Mouse (Mus musculus): ENCODE results near the gene Csrnp1.
"Not testable (repeated sequence)": the region's sequence is repeated elsewhere in the genome, so short reads cannot be mapped to it uniquely, and the experiment has no call there.

The Csrnp1 gene

GRCm38 (mm10) chr9:119984536-119985011 is at the start of gene Csrnp1:
Csrnp1 (minus strand) TSS chr9:119984658.
- peak; percentile 73 for DNase-seq (ENCODE audit: low spot score)

- no peak for DNase-seq (ENCODE audit: low spot score)
Measured at GRCm38 (mm10) chr9:120032710-120033109, 48.3 kb upstream of the Csrnp1 start.

GRCm38 (mm10) chr9:120030421-120030820 is 46.0 kb upstream of the Csrnp1 start:
- DNase-seq (ENCODE audit: low spot score) = no peak

DNA sequence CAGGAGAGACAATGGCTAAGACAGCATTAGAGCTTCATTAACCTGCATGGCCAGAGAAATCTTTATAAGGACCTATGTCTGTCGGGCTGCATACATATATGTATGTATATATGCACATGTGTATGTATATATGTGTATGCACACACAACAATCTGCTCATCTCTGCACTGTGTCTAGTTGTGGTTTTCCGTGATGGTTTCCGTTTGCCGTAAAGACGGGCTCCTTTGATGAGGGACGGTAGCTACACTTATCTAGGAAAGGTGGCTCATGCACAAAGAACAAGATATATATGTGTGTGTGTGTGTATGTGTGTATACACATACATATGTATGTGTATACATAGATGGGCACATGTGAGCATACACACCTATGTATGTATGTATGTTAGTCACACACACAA is 45.4 kb upstream of the Csrnp1 start:
- DNase-seq (ENCODE audit: low spot score) = no peak

GRCm38 (mm10) chr9:120027401-120028151 is 43.1 kb upstream of the Csrnp1 start:
- peak; percentile 85 for DNase-seq (ENCODE audit: low spot score)

DNA sequence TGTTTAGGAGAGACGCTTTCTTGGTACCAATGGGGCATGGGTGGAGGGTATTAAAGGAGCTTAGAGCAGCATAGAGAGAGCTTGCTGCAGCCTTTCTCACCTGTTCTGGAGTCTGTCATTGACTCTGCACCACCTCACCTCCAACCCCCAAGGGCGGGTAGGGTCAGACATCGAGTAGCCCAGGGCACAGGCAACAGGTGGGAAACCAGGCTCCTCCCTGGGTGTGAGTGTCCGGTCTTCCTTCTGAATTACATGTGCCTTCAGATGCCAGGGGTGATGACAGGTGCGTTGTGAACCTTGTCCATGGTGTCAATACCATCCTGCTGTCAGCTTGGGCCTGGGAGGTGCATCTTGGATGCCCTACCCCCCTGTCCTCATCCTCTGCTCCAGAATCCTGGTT is 40.2 kb upstream of the Csrnp1 start:
- DNase-seq (ENCODE audit: low spot score) = no peak

DNA sequence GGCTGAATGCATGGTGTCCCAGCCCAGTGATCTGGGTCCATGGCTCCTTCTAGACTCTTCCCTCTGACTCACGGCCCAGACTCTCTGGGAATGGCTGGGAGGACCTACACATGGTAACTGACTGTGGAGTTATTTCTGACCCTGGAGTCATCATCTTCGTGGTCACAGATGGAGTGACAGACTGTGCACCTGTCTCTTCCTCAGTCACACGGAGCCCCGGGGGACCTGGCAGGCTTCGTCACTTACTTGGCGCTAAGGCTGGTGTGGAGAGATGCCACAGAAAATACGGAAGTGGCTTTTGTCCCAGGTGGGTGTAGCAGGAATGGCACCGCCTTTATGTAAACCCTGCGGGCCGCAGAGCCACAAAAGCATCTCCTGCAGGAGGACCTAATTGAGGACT is 39.7 kb upstream of the Csrnp1 start:
- no peak for DNase-seq (ENCODE audit: low spot score)

GRCm38 (mm10) chr9:120023086-120023811 is 38.8 kb upstream of the Csrnp1 start, which contains the start of gene Xirp1:
Xirp1 (minus strand) TSS chr9:120023598.
- DNase-seq (ENCODE audit: low spot score) = no peak

GRCm38 (mm10) chr9:120021164-120021563 is 36.7 kb upstream of the Csrnp1 start:
- no peak for DNase-seq (ENCODE audit: low spot score)

GRCm38 (mm10) chr9:120020285-120020890 is 35.9 kb upstream of the Csrnp1 start:
- peak; percentile 84 for DNase-seq (ENCODE audit: low spot score)

GRCm38 (mm10) chr9:120016956-120017355 is 32.5 kb upstream of the Csrnp1 start:
- DNase-seq (ENCODE audit: low spot score) = no peak

DNA sequence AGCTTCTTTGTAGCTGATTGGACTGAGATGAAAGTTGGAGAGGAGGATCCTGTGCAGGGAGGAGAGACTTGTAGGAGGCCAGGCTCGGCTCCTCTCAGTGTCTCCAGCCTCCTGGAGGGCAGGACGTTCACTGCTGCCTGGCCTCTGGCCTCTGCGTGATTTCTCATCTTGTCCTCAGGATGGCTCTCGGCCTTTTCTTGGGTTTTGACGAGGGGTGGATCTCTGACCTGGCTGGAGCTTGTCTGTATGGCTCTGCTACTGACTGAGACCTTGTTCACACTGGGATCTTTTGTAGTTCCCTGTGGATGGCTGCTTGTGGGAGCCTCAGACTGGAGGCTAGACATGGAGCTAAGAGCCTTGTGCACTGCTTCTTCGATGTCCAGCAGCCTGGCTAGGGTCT is 30.4 kb upstream of the Csrnp1 start:
- no peak for DNase-seq (ENCODE audit: low spot score)

DNA sequence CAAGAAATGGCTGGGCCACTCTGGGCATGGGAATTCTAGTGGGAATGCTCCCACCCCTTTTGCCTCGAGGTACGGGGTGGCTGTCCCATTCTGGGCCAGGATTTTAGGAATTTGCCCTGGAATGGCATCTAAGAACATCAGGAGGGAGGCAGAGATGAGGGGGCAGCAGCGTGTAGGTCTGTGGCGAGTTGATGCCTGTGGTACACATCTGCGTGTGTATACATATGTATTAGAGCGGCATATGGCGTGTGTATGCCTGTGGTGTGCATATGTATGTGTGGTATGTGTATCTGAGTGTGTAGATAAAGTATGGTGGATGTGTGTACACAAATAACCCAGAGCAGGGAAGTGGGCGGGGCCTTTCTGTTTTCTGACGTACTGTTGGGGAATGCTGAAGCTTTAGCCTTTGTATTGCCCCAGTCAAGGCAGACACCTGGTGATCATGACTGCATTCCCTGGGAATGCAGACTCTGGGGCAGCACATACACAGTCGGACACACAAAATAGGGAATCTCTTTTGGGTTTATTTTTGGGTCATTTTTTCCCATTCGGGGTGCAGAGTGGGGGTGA is 28.9 kb upstream of the Csrnp1 start:
- no peak for DNase-seq (ENCODE audit: low spot score)

DNA sequence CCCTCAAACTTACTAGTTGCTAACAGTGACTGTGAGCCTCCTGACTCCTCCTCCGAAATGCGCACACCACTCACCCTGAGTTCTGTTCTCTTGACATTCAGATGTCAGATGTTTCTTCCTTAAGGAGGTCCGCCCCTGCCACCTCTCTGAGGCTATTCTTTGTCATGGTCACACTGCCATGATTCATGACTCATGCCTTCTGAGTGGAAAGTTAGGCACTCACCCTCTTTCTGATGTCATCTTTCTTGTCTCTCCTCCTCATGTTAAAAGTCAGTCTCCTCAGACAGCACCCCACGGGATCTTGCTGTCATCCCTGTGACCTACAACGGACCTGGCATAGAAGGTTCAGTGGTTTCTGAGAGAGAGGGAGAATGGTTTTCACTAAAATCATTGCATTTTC is 28.3 kb upstream of the Csrnp1 start:
- no peak for DNase-seq (ENCODE audit: low spot score)

- not testable (repeated sequence) for DNase-seq (ENCODE audit: low spot score)
Measured at GRCm38 (mm10) chr9:120012161-120012560, 27.7 kb upstream of the Csrnp1 start.

- peak; percentile 88 for DNase-seq (ENCODE audit: low spot score)
Measured at GRCm38 (mm10) chr9:120011533-120011932, 27.1 kb upstream of the Csrnp1 start.

GRCm38 (mm10) chr9:120010781-120011511 is 26.5 kb upstream of the Csrnp1 start:
- DNase-seq (ENCODE audit: low spot score) = peak; percentile 96

DNA sequence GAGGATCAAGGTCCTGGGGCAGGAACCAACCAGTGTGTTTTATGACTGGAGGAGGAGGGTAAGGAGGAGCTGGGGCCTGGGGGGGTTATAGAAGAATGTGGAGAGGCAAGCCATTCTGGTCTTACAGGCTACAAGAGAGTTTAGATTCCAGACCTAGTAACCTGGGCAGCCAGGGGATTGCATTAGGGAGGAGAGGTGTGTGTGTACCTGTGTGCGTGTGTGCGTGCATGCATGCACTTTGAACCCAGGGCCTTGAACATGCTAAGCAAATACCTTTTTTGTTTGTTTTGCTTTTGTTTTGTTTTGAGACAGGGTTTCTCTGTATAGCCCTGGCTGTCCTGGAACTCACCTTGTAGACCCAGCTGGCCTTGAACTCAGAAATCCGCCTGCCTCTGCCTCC is 25.4 kb upstream of the Csrnp1 start:
- DNase-seq (ENCODE audit: low spot score) = no peak

DNA sequence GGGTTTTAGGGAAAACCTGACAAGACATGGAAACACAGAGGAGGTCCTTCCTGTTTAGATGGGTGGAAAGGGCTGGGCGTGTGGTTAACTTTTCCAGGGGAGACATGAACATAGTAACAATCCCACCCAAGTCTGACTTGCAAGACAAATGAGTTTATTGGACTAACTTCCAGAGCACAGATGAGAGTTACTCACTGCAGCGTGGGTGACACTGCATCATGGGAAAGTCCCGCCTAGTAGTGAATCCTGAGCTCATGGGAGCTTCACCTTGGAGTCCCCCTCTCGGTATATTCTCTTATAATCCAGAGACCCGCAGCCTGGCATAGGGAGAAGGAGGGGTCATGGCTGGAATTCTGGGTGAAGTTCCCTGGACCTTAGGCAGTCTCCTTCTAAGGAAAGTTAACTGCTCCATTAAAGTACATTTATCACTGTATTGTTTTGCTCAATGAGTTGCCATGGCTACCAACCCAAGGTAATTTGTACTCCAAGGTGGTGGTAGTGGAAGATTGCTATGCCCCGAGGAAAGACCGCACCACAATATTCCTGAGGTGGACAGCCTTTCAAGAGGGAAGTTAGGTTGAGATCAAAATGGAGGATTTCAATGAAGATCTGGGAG is 24.9 kb upstream of the Csrnp1 start:
- DNase-seq (ENCODE audit: low spot score) = no peak

- DNase-seq (ENCODE audit: low spot score) = no peak
Measured at GRCm38 (mm10) chr9:120007833-120008232, 23.4 kb upstream of the Csrnp1 start.

DNA sequence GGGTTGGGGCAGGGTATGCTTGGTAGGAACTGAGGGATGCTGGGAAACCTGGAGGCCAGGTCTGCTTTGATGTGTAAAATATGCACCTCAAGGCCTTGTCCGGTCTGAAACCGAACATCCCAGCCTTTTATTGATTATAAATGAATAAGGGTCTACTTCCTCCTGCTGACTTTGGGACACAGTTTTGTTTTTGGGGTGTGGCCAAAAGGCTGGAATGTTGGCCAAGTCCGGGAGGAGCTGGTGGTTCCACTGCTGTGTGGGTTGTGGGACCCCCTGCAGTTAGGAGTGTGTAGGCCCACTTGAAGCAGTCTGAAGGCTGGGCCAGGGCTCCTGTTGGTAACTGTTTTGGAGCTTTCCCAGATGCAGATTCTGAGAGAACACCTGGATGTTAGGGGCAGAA is 21.5 kb upstream of the Csrnp1 start:
- DNase-seq (ENCODE audit: low spot score) = no peak
